Mouse (Mus musculus): ENCODE measurements at regions not wholly inside any gene's neighbourhood (a gene's known extent, or its start where the extent isn't known, plus 50 kb on each side); places are given as distances from the start of the nearest gene placed in this dataset.

DNA sequence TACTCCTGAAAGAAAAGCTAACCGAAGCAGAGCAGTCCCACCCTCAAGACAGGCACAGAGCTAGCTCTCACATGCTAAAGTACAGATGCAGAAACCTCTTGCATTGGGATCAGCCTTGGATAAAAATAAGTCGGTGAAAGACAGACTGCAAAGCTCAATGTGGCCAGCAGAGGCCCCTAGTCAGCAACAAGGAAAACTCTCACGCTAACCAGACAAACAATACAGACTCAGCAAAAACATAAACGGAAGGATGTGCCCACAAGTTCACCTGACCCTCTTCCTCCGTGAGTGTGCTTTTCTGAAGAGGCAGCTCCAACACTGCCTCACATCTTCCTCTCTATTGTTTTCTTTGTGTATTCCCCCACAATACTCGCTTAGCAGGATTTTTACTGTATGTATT, 77.8 kb downstream of the Rpia start:
- DNase-seq (ENCODE audit: low spot score in 2 of 2), result peak; percentile 54 to 62

DNA sequence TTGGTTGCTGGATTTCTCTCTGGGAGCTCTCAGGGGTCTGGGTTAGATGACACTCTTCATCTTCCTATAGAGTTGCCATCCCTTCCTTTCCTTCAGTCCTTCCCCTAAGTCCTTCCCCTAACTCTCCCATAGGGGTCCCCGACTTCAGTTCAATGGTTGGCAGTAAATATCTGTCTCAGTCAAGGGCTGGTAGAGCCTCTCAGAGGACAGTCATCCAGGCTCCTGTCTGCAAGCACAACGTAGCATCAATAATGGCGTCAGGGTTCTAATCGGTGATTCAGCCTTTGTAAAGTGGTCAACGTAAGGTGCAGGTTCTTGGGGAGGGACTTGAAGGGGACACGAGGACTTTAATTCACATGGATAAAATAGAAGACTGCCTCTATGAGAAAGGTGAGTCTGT, 78.4 kb downstream of the Rpia start:
- DNase-seq (ENCODE audit: low spot score in 2 of 2), result no peak

DNA sequence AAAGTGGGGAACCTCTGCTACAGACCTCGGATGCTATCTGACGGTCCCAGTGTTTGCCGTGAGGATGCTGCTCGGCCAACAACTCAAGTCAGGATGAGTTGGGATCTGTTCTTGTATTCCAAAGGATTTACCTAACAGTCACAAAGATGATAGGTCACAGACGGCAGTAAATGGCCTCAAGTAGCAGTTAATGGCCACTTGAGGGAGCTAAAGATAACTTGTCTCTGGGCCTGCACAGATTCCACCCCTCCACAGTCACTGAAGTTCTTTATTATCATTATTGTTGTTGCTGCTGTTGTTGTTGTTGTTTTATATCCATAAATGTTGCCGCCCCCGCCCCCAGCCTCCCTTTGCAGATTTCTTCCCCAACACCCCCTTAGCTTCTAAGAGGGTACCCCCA, 78.9 kb downstream of the Rpia start:
- DNase-seq (ENCODE audit: low spot score in 2 of 2), result no peak

DNA sequence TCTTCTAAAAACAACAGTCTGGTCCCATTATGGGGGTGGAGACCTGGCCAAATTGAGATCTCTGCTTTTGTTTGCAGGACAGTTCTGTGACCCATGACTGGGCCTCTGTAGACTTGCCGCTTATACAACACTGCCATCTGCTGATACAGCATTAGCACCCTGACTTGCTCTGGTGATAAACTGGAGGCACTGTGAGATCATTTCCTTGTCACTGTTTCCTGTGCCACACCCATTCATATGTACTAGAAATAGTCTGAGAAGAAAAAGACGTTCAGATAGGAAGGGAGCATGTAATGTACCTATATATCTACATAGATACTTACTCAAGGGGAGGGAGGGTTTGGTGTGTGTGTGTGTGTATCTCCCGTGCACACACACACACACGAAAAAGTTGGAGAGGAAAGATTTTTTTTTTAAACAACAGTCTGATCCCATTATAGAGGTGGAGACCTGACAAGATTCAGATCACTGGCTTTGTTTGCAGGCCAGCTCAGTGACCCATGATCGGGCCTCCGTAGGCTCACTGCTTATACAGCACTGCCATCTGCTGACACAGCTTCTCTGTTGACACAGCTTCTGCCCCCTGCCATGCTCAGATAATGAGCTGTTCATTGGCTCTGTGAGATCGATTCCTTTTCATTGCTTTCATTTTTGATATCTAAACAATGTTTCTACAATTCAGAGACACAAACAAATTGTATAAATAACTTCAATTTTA, 82.5 kb downstream of the Rpia start:
- peak in 1 of 2 experiments; percentile 60 for DNase-seq (ENCODE audit: low spot score in 2 of 2)

DNA sequence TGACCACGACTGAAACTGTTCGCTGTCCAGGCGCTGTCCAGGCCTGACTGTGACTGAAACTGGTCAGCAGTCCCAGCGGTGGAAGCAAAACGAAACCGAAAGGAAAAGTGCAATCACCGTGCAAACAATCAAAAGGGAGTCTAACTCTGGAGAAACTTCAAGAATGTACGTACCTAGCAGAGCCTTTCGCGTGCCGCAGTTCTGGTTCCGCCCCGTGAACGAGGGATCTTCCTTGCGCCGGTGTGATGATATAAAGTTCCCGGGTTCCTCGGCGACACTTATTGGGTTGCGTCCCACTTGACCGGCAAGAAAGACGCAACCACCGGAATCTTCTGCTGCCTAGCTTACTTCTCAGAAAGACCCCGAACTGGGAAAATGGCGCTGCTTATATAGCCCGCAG, 96.4 kb downstream of the Rpia start:
- DNase-seq (ENCODE audit: low spot score in 2 of 2), result no peak
